Mouse (Mus musculus): ENCODE results near the gene Poll.

DNA sequence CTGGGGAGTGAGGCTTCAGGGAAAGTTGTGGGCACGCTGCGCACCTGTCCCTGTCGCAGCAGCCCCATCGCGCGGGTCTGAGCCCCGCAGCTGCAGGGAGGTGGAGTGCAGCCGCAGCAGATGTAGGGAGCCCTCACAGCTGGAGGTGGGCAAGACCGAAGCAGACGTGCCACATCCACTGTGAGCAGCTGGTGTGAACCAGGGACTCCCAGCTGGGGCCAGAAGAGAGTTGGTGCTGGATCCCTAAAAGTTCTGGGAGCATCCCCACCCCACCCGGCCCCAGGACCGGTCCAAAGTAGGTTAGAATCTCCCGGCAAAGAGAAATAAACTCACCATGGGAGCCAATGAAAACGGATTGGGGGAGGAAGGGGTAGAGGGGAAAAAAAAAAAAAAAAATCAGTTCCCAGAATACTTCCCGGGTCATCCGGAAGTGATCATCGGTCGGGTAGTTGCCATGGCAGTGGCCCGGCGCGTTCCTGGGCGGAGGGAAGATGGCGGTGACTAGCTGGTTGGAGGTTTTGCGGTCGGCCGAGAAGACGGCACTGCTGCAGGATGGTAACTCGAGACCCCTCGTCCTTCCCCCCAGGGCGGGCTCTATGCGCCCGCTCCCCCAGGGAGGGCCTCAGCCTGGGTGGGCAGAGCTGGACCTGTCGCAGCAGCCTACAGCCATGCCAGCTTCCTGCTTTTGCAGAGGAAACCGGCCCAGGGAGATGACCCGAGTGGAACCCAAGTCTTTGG lies at the start of gene Poll, which contains the start of gene Gm17018:
- TF ChIP-seq CTCF (conservative IDR thresholded peaks at IDR 0.05; ENCODE audit: low read length) (no peak), NANOG (IDR thresholded peaks at IDR 0.05; ENCODE audit: borderline replicate concordance, low read length) (no peak)
